Mouse (Mus musculus) bone marrow, adult 2 months (tissue): ENCODE results near the gene Nhp2.

ENCODE experiments used
- CTCF ChIP-seq: fragments of 200-500 bp; IDR thresholded peaks from 2 replicates; pipeline ENCODE4 v1.5.1; 2011; ENCODE audit warnings: low read length, control low read depth; ENCODE audit not compliant: control insufficient read depth, insufficient read depth
- POLR2A ChIP-seq: fragments of 200-500 bp; IDR thresholded peaks from 2 replicates; pipeline ENCODE4 v1.6.1; 2011; ENCODE audit warnings: low read depth, mild to moderate bottlenecking, control low read depth, low read length, borderline replicate concordance; ENCODE audit not compliant: control insufficient read depth

GRCm38 (mm10) chr11:51635525-51636322 is 16.2 kb downstream of the Nhp2 start, which contains the start of gene Rmnd5b:
- no peak for TF ChIP-seq CTCF
- peak; percentile 66; the same call in 1 of the 2 replicates for TF ChIP-seq POLR2A
